Mouse (Mus musculus) liver, embryonic 14 days (tissue): Measurements from ENCODE around the gene Patz1. TPM values are rescaled to one million over a fixed set of nuclear protein-coding genes. Genes with fewer than 3 reads are reported as not detected.

Experiments
- polyA plus RNA-seq: library from polyadenylated mRNA; depleted of rRNA; stranded (reverse); fragments of >200 nt; gene quantifications from 2 replicates; pipeline ENCODE4 v1.2.3, GENCODE M21; 2012; rRNA removed

Patz1 gene
- 15.1 and 16.6 TPM in 2 replicates for polyA plus RNA-seq

GRCm38 (mm10) chr11:3288521-3289301, at the start of gene Patz1:
Patz1 (plus strand) TSS chr11:3288874.

GRCm38 (mm10) chr11:3266079-3266685, 22.5 kb upstream of the Patz1 start, which contains the start of gene Drg1:
Drg1 (minus strand) TSS chr11:3266415.

GRCm38 (mm10) chr11:3329891-3330451, 41.3 kb downstream of the Patz1 start, which contains the start of gene Pik3ip1:
Pik3ip1 (plus strand) TSS chr11:3330401.

Other genes with a start within 250 kb of the Patz1 start
- gene Sfi1, start 95.4 kb upstream of the Patz1 start, polyA plus RNA-seq: 4.5 and 4.8 TPM in 2 replicates
- gene Eif4enif1, start 86.5 kb upstream of the Patz1 start, polyA plus RNA-seq: 33.7 and 39.7 TPM in 2 replicates
- gene Drg1, start 22.5 kb upstream of the Patz1 start, polyA plus RNA-seq: 41.4 and 45.3 TPM in 2 replicates
- gene Pik3ip1, start 41.5 kb downstream of the Patz1 start, polyA plus RNA-seq: 0.50 and 0.63 TPM in 2 replicates
- 6.5 and 8.0 TPM in 2 replicates for gene Limk2, start 120.3 kb downstream of the Patz1 start, polyA plus RNA-seq
- gene Rnf185, start 163.5 kb downstream of the Patz1 start, polyA plus RNA-seq: 5.2 and 5.4 TPM in 2 replicates
- gene Pla2g3, start 199.4 kb downstream of the Patz1 start, polyA plus RNA-seq: 0.05 and 0.09 TPM in 2 replicates
- gene Inpp5j, start 215.9 kb downstream of the Patz1 start, polyA plus RNA-seq: 0.14 and 0.22 TPM in 2 replicates
- 8.2 and 9.4 TPM in 2 replicates for gene Selenom, start 225.8 kb downstream of the Patz1 start, polyA plus RNA-seq